9 mouse cellular contexts compared by ENCODE assay signal in the genomic region with DNA sequence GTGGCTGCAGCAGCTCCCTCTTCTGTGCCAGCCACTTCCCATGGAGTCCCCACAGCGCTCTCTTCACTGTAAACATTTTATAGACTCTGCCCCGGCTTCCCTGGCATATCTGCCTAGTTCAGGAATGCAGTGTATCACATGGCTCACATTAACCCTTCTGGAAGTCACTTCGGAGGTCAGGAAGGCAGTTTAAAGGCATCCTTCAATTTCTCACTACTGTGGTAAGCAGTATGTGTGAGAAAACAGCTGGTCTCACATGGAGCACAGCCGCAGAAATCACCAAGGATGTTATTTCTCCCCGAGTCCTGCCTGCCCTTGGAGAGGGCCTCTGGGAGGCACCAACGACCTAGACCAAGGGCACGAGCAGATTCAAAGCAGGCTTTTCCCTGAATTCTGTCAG.
DNase-seq lines count a peak whose midpoint lies in the region; ATAC-seq and TF ChIP-seq lines count a peak whose summit lies in the region.
"Had no signal": no experiment of that assay in that cellular context is flagged by ENCODE, and none has a peak within 500 bp of the region (broad histone marks: within the 10 kb centered on the region; RNA-seq: fewer than 3 reads in every experiment).

No protein-coding gene starts in this region.

- no peak overlapping the region for H3K9ac ChIP-seq in hindbrain, postnatal 0 days (replicated peaks; ENCODE audit: low read length)

- peaks cover 5% of the 10 kb centered on the region for H3K4me1 ChIP-seq in kidney, adult 2 months (ENCODE audit: control insufficient read depth, insufficient read depth, low read length)
- peaks cover 9% of the 10 kb centered on the region for H3K4me1 ChIP-seq in cortical plate, adult 2 months (ENCODE audit: control insufficient read depth, insufficient read depth, low read length)
- H3K4me1 ChIP-seq in hindbrain, postnatal 0 days (ENCODE audit: insufficient read depth, low read length) = no peaks in the 10 kb centered on the region
- H3K4me1 ChIP-seq in cerebellum, adult 2 months (ENCODE audit: control insufficient read depth, insufficient read depth, low read length) = no peaks in the 10 kb centered on the region; the same call in 1 of the 2 replicates

- no peaks in the 10 kb centered on the region for H3K27me3 ChIP-seq in kidney, adult 2 months (replicated peaks; ENCODE audit: control insufficient read depth, insufficient read depth, low read length)
- H3K27me3 ChIP-seq in hindbrain, postnatal 0 days (ENCODE audit: insufficient read depth, low read length) = no peaks in the 10 kb centered on the region
- no peaks in the 10 kb centered on the region for H3K27me3 ChIP-seq in cerebellum, adult 2 months (ENCODE audit: control insufficient read depth, insufficient read depth, low read length)

- H3K27ac ChIP-seq in kidney, adult 2 months (ENCODE audit: insufficient read depth, low read depth, low read length) = peak overlapping the region; percentile 62
- H3K27ac ChIP-seq in cortical plate, adult 2 months (ENCODE audit: insufficient read depth, low read length) = peak overlapping the region; percentile 7; the same call in 1 of the 2 replicates
- H3K27ac ChIP-seq in hindbrain, postnatal 0 days = 0 out of 2 replicates have a peak overlapping the region, but pooled peaks have one; percentile 56
- no peak overlapping the region for H3K27ac ChIP-seq in cerebellum, adult 2 months (ENCODE audit: insufficient read depth, low read length)

- no peak overlapping the region for H3K4me2 ChIP-seq in hindbrain, postnatal 0 days (ENCODE audit: low read depth, low read length)

- 28% methylated on average over 7 of the region's 7 CpGs for WGBS in kidney, adult 2 months
- 57% methylated on average over 7 of the region's 7 CpGs for WGBS in hindbrain, postnatal 0 days
- 62% methylated on average over 7 of the region's 7 CpGs for WGBS in cerebellum, adult 2 months

- H3K4me3 ChIP-seq in kidney, adult 2 months (ENCODE audit: insufficient read depth, low read depth, low read length) = no peak overlapping the region
- H3K4me3 ChIP-seq in cortical plate, adult 2 months (ENCODE audit: insufficient read depth, low read length) = no peak overlapping the region
- no peak overlapping the region for H3K4me3 ChIP-seq in hindbrain, postnatal 0 days (ENCODE audit: low read length)
- H3K4me3 ChIP-seq in cerebellum, adult 2 months (replicated peaks; ENCODE audit: insufficient read depth, low read depth, low read length) = no peak overlapping the region
- H3K4me3 ChIP-seq: erythroblast, embryonic 14.5 days had no signal

- TF ChIP-seq CTCF in kidney, adult 2 months (conservative IDR thresholded peaks at IDR 0.05; ENCODE audit: insufficient read depth, insufficient read length, low read depth, low read length) = no peak
- TF ChIP-seq CTCF in cortical plate, adult 2 months (IDR thresholded peaks at IDR 0.05; ENCODE audit: extremely low read depth, insufficient read depth, low read length) = no peak
- no peak for TF ChIP-seq CTCF in hindbrain, postnatal 0 days (IDR thresholded peaks at IDR 0.05; ENCODE audit: low read depth)
- no peak for TF ChIP-seq CTCF in cerebellum, adult 2 months (IDR thresholded peaks at IDR 0.05; ENCODE audit: borderline replicate concordance, insufficient read depth, low read depth, low read length)

- TF ChIP-seq POLR2A in kidney, adult 2 months (IDR thresholded peaks at IDR 0.05; ENCODE audit: low read depth, low read length) = no peak
- no peak for TF ChIP-seq POLR2A in cortical plate, adult 2 months (IDR thresholded peaks at IDR 0.05; ENCODE audit: extremely low read depth, insufficient read depth, low read length)
- TF ChIP-seq POLR2A in cerebellum, adult 2 months (IDR thresholded peaks at IDR 0.05; ENCODE audit: borderline replicate concordance, insufficient read depth, low read length) = no peak

- H3K9me3 ChIP-seq in hindbrain, postnatal 0 days (ENCODE audit: low read length) = no peaks in the 10 kb centered on the region

- ATAC-seq in hindbrain, postnatal 0 days = no peak

- peaks cover 2% of the 10 kb centered on the region for H3K36me3 ChIP-seq in kidney, adult 2 months (ENCODE audit: control insufficient read depth, insufficient read depth, low read length)
- peaks cover 31% of the 10 kb centered on the region for H3K36me3 ChIP-seq in hindbrain, postnatal 0 days (ENCODE audit: insufficient read depth, low read length)

- peak; percentile 29 for DNase-seq in adrenal gland, postnatal 14 days
- DNase-seq in adrenal gland, postnatal 4 days (ENCODE audit: low spot score in 2 of 2) = no peak
- peak; percentile 45 for DNase-seq in kidney, adult 2 months
- no peak for DNase-seq in kidney, postnatal 25 days
- no peak for DNase-seq in hindbrain, postnatal 0 days (ENCODE audit: low spot score)
- no peak for DNase-seq in retina, postnatal 1 day
- DNase-seq in cerebellum, adult 2 months = no peak

Comparison
In these comparisons a context has a peak if more than half of its experiments do, and no peak if none do; other contexts are left out.
1. DNase-seq: peak in adrenal gland, postnatal 14 days (single experiment) and kidney, adult 2 months (single experiment); none in adrenal gland, postnatal 4 days (0 of 2), kidney, postnatal 25 days (0 of 2), hindbrain, postnatal 0 days (single experiment), retina, postnatal 1 day (single experiment) and cerebellum, adult 2 months (0 of 2).